Mouse (Mus musculus) myocyte (in vitro differentiated cells): Measurements from ENCODE around the gene Trmt1. TPM values are rescaled to one million over a fixed set of nuclear protein-coding genes. Genes with fewer than 3 reads are reported as not detected.

ENCODE experiments used
- H3K27me3 ChIP-seq: one replicate; pipeline ENCODE4 v1.6.1; 2011; ENCODE audit not compliant: control insufficient read depth, insufficient read depth, insufficient read length
- H3K36me3 ChIP-seq: one replicate; pipeline ENCODE4 v1.6.1; 2011; ENCODE audit not compliant: control insufficient read depth, insufficient read depth
- H3K4me2 ChIP-seq: one replicate; pipeline ENCODE4 v1.6.1; 2011; ENCODE audit warnings: low read depth, control low read depth
- H3K4me3 ChIP-seq: one replicate; pipeline ENCODE4 v1.5.1; 2011; ENCODE audit warnings: mild to moderate bottlenecking, control low read depth, moderate library complexity
- H3K79me2 ChIP-seq: one replicate; pipeline ENCODE4 v1.6.1; 2011; ENCODE audit not compliant: control insufficient read depth, insufficient read depth
- H3ac ChIP-seq: one replicate; pipeline ENCODE4 v1.6.1; 2011; ENCODE audit not compliant: control insufficient read depth, insufficient read length
- CEBPB ChIP-seq: IDR thresholded peaks from 2 replicates; pipeline ENCODE4 v1.6.1; 2011; ENCODE audit warnings: mild to moderate bottlenecking, moderate library complexity; ENCODE audit not compliant: poor library complexity, insufficient read depth, severe bottlenecking
- E2F4 ChIP-seq: IDR thresholded peaks from one replicate; pipeline ENCODE4 v1.6.1; 2011; ENCODE audit warnings: mild to moderate bottlenecking, control low read depth, moderate library complexity; ENCODE audit not compliant: insufficient read depth
- MAX ChIP-seq: IDR thresholded peaks from one replicate; pipeline ENCODE4 v1.6.1; 2011; ENCODE audit warnings: low read depth, mild to moderate bottlenecking, control low read depth
- MYOD1 ChIP-seq, 3 experiments: IDR thresholded peaks; one replicate each; pipeline ENCODE4 v1.6.1; 2011; ENCODE audit warnings: control low read depth in 2 of 3, low read depth in 2 of 3, mild to moderate bottlenecking in 2 of 3, moderate library complexity in 1 of 3; ENCODE audit not compliant: insufficient read length in 2 of 3, control insufficient read depth in 1 of 3
- MYOG ChIP-seq, 3 experiments: IDR thresholded peaks; one replicate each; pipeline ENCODE4 v1.6.1; 2011; ENCODE audit warnings: control low read depth in 2 of 3, low read depth in 2 of 3, mild to moderate bottlenecking in 2 of 3; ENCODE audit not compliant: insufficient read length in 2 of 3, control insufficient read depth in 1 of 3, insufficient read depth in 1 of 3
- POLR2A ChIP-seq: IDR thresholded peaks from one replicate; pipeline ENCODE4 v1.6.1; 2011; ENCODE audit warnings: low read depth, mild to moderate bottlenecking, control low read depth, moderate library complexity; ENCODE audit not compliant: insufficient read length
- POLR2AphosphoS2 ChIP-seq: IDR thresholded peaks from one replicate; pipeline ENCODE4 v1.6.1; 2011; ENCODE audit warnings: low read depth, control low read depth; ENCODE audit not compliant: insufficient read length
- REST ChIP-seq: IDR thresholded peaks from one replicate; pipeline ENCODE4 v1.6.1; 2011; ENCODE audit warnings: mild to moderate bottlenecking, control low read depth, moderate library complexity; ENCODE audit not compliant: insufficient read depth, insufficient read length
- SRF ChIP-seq: IDR thresholded peaks from one replicate; pipeline ENCODE4 v1.6.1; 2011; ENCODE audit warnings: low read depth; ENCODE audit not compliant: control insufficient read depth, insufficient read length
- TCF12 ChIP-seq: IDR thresholded peaks from one replicate; pipeline ENCODE4 v1.6.1; 2011; ENCODE audit warnings: mild to moderate bottlenecking, control low read depth; ENCODE audit not compliant: poor library complexity, insufficient read depth, severe bottlenecking
- TCF3 ChIP-seq: IDR thresholded peaks from one replicate; pipeline ENCODE4 v1.6.1; 2011; ENCODE audit warnings: low read depth, control low read depth; ENCODE audit not compliant: insufficient read length
- USF1 ChIP-seq: IDR thresholded peaks from one replicate; pipeline ENCODE4 v1.6.1; 2011; ENCODE audit warnings: low read depth, mild to moderate bottlenecking, control low read depth, moderate library complexity
- polyA plus RNA-seq: library from polyadenylated mRNA; unstranded; fragments of >200 nt; fragmentation: generic; extraction: Trizol; gene quantifications from one replicate; pipeline ENCODE4 v1.2.1, GENCODE M21; 2012; ENCODE audit warnings: missing spikeins

The Trmt1 gene
- polyA plus RNA-seq, 1 experiment = 94.4 TPM

DNA sequence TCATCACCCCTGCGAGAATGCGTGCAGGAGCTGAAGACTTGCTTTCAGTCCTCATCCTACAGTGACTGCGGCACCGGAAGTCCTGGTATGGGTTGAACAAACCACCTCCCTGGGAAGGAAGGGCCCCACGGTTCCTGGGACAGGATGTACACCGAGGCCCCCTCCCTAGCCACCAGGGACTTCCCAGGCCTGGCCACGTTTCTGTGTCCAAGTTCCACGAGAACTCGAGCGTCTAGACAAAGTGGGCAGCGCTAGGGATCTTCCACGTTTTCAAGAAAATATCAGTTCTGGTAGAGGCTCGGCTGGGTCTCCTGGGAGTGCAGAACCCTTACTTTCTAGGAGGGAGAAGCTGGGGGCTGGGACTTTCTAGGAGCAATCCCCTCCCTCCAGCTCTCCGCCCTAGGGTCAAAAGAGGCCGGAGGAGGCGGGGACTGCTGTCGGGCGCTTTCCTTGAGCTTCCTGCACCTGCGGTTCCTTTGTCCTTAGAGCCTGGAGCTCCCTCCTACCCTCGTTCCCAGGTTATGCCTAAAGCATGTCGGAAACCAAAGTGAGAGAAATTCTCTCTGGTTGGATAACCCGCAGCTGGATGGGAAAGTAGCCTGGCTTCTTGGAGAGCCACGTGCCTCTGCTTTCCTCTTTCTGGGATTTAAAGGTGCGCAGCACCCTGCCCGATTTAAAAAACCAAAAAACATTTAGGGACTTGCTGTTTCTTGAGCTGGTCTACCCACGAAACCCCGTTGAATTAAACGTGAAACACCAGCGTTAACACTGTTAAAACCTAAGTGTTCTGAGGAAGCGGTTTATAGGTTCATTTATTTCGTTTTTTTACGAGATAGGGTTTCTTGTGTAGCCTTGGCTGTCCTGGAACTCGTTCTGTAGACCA, 25.9 kb upstream of the Trmt1 start:
- Histone ChIP-seq H3K36me3 (no peaks in the 10 kb centered on the region), H3ac (peak overlapping the region; percentile 77), H3K27me3 (no peaks in the 10 kb centered on the region), H3K4me2 (peak overlapping the region; percentile 88), H3K79me2 (peaks cover 21% of the 10 kb centered on the region), H3K4me3 (peak overlapping the region; percentile 99)
- TF ChIP-seq CEBPB (no peak), MYOG (IDR thresholded peaks at IDR 0.05; ENCODE audit: control insufficient read depth in 1 of 3, insufficient read depth in 1 of 3, insufficient read length in 2 of 3, low read depth in 2 of 3) (no peak), USF1 (no peak), POLR2AphosphoS2 (peak; percentile 82), MAX (no peak), E2F4 (no peak), SRF (peak; percentile 92), POLR2A (peak; percentile 38)

DNA sequence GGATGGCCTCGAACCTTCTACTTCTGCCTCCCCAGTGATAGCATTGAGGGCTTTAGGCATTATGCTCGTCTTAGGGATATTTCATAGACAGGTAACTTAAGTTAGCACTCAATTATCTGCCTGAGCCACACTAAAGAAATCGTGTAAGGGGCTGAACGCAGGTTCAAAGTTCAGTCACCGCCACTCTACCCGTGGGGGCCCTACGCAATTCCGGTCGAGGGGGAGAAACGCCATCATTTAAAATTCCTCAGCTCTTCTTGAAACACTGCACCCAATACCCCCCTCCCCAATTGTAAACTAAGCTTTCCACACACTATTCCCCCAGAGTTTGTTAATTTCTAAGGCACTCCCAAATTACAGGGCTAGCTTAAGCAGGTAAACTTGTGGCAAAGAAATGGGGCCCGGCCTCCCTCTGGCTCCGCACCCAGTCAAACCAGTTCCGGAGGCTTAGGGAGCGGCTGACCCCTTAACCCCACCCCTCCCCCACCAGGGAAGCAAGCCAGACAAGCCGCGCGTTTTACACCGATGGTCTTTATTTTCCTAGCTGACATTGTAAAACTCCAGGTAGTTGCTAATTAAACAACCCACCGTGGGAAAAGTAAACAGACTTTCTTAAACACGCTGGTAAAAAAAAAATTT, 25.2 kb upstream of the Trmt1 start:
- no peaks in the 10 kb centered on the region for H3K36me3 ChIP-seq
- H3ac ChIP-seq = peak overlapping the region; percentile 77
- no peak for TF ChIP-seq CEBPB
- no peak for TF ChIP-seq SRF
- TF ChIP-seq TCF3 = no peak
- TF ChIP-seq MYOG (IDR thresholded peaks at IDR 0.05; ENCODE audit: control insufficient read depth in 1 of 3, insufficient read depth in 1 of 3, insufficient read length in 2 of 3, low read depth in 2 of 3) = no peak
- TF ChIP-seq TCF12 = no peak
- no peak for TF ChIP-seq E2F4
- no peak for TF ChIP-seq MAX
- TF ChIP-seq POLR2A = peak; percentile 9
- TF ChIP-seq POLR2AphosphoS2 = peak; percentile 42

DNA sequence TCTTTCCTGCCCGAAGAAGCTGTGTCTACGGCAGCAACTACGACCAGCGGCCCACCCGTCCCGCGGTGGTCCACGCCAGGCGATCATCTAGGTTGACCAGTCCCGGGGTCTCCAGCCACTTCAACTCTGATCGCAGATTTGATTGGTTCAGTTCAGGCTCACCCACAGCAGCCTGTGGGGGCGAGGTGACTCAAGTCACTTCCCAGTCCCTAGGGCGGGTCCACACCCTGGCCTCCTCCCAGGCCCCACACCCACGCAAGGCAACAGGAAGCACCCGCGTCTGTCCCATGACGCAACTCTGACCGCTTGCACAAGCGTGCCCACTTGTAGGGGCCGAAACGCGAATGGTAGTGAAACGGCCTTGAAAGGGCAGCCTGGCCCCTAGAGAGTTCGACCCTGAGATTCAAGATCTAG, 24.6 kb upstream of the Trmt1 start:
- H3ac ChIP-seq = peak overlapping the region; percentile 77
- H3K79me2 ChIP-seq = peaks cover 21% of the 10 kb centered on the region
- no peaks in the 10 kb centered on the region for H3K27me3 ChIP-seq
- peak overlapping the region; percentile 88 for H3K4me2 ChIP-seq
- TF ChIP-seq MAX = peak; percentile 29
- peak; percentile 88 for TF ChIP-seq POLR2A
- peak in 1 of 3 experiments; percentile 84 for TF ChIP-seq MYOG (IDR thresholded peaks at IDR 0.05; ENCODE audit: control insufficient read depth in 1 of 3, insufficient read depth in 1 of 3, insufficient read length in 2 of 3, low read depth in 2 of 3)
- peak; percentile 35 for TF ChIP-seq SRF
- TF ChIP-seq CEBPB = peak; percentile 96
- TF ChIP-seq POLR2AphosphoS2 = peak; percentile 85
- TF ChIP-seq TCF12 = no peak
- TF ChIP-seq TCF3 = no peak
- peak in 1 of 3 experiments; percentile 73 for TF ChIP-seq MYOD1 (IDR thresholded peaks at IDR 0.05; ENCODE audit: control insufficient read depth in 1 of 3, insufficient read length in 2 of 3, low read depth in 2 of 3)
- H3K4me3 ChIP-seq = peak overlapping the region; percentile 99
- no peaks in the 10 kb centered on the region for H3K36me3 ChIP-seq

More for the DNA sequence above, 25.2 kb upstream of the Trmt1 start:
- Histone ChIP-seq H3K4me3 (peak overlapping the region; percentile 99), H3K4me2 (peak overlapping the region; percentile 88), H3K27me3 (no peaks in the 10 kb centered on the region), H3K79me2 (peaks cover 21% of the 10 kb centered on the region)

DNA sequence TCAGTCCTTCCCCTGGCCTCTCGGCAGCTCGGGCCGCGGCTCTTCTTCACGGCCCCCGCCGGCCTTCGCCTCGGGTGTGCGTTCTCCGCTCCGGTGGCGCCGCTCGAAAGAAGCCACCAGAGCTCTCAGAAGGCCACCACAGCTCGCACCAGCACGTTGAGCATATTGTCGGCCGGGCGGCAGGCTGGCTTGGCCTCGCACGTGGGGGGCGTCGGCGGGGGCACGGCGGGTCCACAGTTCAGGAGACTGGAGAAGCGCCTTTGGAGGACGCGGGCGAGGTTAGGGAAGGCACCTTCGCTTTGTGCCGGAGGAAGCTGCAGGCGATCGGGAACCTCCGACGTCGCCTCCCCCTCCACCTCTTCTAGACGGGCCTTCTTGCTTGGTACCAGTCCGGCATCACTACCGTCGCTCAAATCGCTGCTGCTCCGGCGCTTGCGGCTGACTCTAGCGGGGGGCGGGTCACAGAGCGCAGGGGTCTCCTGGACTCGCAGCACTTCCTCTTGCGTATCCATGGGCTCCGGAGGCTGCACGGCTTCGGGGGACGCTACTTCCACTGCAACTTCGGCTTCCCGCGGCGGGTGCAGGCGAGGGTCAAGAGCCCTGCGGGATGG, 24.0 kb upstream of the Trmt1 start:
- H3K27me3 ChIP-seq = no peaks in the 10 kb centered on the region
- H3K36me3 ChIP-seq = no peaks in the 10 kb centered on the region

DNA sequence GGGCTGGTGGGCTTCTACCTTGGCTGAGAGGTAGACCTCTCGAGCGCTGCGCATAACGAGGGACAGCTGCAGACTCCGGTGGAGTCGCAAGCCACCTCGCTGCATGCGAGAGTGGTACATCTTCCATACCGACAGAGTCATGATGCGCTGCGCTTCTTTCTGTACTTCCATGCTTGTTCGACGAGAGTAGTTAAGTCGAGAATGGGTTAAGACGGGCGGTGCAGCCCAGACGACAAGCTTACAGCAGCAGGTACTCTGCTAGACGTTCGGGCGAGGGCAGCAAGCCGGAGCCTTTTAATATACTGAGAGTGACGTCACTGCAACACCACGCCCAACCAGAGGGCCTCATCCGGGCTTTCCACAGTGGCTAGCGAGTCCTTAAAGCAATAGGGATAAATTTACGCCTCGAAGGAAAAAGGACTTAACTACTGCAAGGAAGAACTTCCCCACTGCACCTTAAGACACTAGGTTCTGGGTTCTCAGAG, 23.5 kb upstream of the Trmt1 start, which contains the start of gene Ier2:
Gene Ier2 (minus strand): TSS at position 272 of the 485 bp plus-strand sequence.
- Histone ChIP-seq H3ac (peak within 1 kb of the TSS; percentile 77), H3K27me3 (no peaks in the 10 kb centered on the region), H3K36me3 (no peaks in the 10 kb centered on the region), H3K4me3 (peak within 1 kb of the TSS; percentile 99), H3K79me2 (peaks cover 21% of the 10 kb centered on the region), H3K4me2 (peak within 1 kb of the TSS; percentile 92)
- TF ChIP-seq SRF = peak; percentile 53
- peak; percentile 32 for TF ChIP-seq REST
- TF ChIP-seq POLR2AphosphoS2 = peak; percentile 99
- TF ChIP-seq MAX = no peak
- no peak for TF ChIP-seq E2F4
- peak; percentile 95 for TF ChIP-seq POLR2A
- peak in 1 of 3 experiments; percentile 31 for TF ChIP-seq MYOD1 (IDR thresholded peaks at IDR 0.05; ENCODE audit: control insufficient read depth in 1 of 3, insufficient read length in 2 of 3, low read depth in 2 of 3)
- peak; percentile 32 for TF ChIP-seq TCF3

More for the DNA sequence above, 24.0 kb upstream of the Trmt1 start:
- Histone ChIP-seq H3K4me3 (peak overlapping the region; percentile 99), H3K79me2 (peaks cover 21% of the 10 kb centered on the region), H3K4me2 (peak overlapping the region; percentile 37), H3ac (peak overlapping the region; percentile 77)
- peak; percentile 61 for TF ChIP-seq POLR2A
- peak; percentile 50 for TF ChIP-seq POLR2AphosphoS2
- TF ChIP-seq USF1 = no peak
